Mouse (Mus musculus) limb, embryonic 13.5 days (tissue): ENCODE results near the gene Cdip1. TPM values are rescaled to one million over a fixed set of nuclear protein-coding genes. Genes with fewer than 3 reads are reported as not detected.

Source experiments
- ATAC-seq: fragments of 200-750 bp; cut with Nextera tagmentation; 2 replicates; pipeline ENCODE4 v1.8.0; 2017; ENCODE audit warnings: low read depth, moderate number of reproducible peaks, moderate TSS enrichment; ENCODE audit not compliant: low FRiP score
- H3K27ac ChIP-seq: fragments of 300-500 bp; sonication (generic); 2 replicates; pipeline ENCODE4 v1.5.1; 2015; ENCODE audit warnings: inconsistent platforms, mild to moderate bottlenecking, moderate library complexity
- H3K27me3 ChIP-seq: fragments of 300-500 bp; sonication (generic); 2 replicates; pipeline ENCODE4 v1.6.1; 2015; ENCODE audit warnings: mild to moderate bottlenecking, inconsistent platforms
- H3K36me3 ChIP-seq: fragments of 300-500 bp; sonication (generic); 2 replicates; pipeline ENCODE4 v1.6.1; 2015; ENCODE audit warnings: inconsistent platforms, mild to moderate bottlenecking, moderate library complexity
- H3K4me1 ChIP-seq: fragments of 300-500 bp; sonication (generic); 2 replicates; pipeline ENCODE4 v1.6.1; 2015; ENCODE audit warnings: inconsistent platforms
- H3K4me2 ChIP-seq: fragments of 300-500 bp; sonication (generic); replicated peaks from 2 replicates; pipeline ENCODE4 v1.6.1; 2015; ENCODE audit warnings: inconsistent platforms, mild to moderate bottlenecking, moderate library complexity
- H3K4me3 ChIP-seq: fragments of 300-500 bp; sonication (generic); 2 replicates; pipeline ENCODE4 v1.5.1; 2015; ENCODE audit warnings: moderate library complexity, mild to moderate bottlenecking, inconsistent platforms
- H3K9ac ChIP-seq: fragments of 300-500 bp; sonication (generic); 2 replicates; pipeline ENCODE4 v1.6.1; 2015; ENCODE audit warnings: mild to moderate bottlenecking, inconsistent platforms
- H3K9me3 ChIP-seq: fragments of 300-500 bp; sonication (generic); 2 replicates; pipeline ENCODE4 v1.6.1; 2016; ENCODE audit warnings: inconsistent platforms
- WGBS: fragments of 180-500 bp; shearing (Covaris S2); methylation state at CpG from one replicate; pipeline ENCODE4 v1.1.7; 2015; 5-methylcytosine and 5-hydroxymethylcytosine counted together
- polyA plus RNA-seq: library from polyadenylated mRNA; unstranded; fragments of >200 nt; fragmentation: Nextera tagmentation; extraction: Ambion mirVana; gene quantifications from 2 replicates; pipeline ENCODE4 v1.2.1, GENCODE M21; 2015

Gene Cdip1
- polyA plus RNA-seq, 1 experiment from 2014 or later, result 102 TPM

GRCm38 (mm10) chr16:4726528-4727128 lies 63.5 kb downstream of the Cdip1 start:
- Histone ChIP-seq H3K27me3 (no peaks in the 10 kb centered on the region), H3K27ac (peak overlapping the region; percentile 83), H3K4me1 (peaks cover 22% of the 10 kb centered on the region), H3K9ac (peak overlapping the region; percentile 92), H3K36me3 (no peaks in the 10 kb centered on the region), H3K4me2 (peak overlapping the region; percentile 88), H3K9me3 (no peaks in the 10 kb centered on the region), H3K4me3 (peak overlapping the region; percentile 85)
- ATAC-seq, result peak; percentile 60; the same call in 1 of the 2 replicates
- under 1% methylated on average over 39 of the region's 40 CpGs for WGBS

DNA sequence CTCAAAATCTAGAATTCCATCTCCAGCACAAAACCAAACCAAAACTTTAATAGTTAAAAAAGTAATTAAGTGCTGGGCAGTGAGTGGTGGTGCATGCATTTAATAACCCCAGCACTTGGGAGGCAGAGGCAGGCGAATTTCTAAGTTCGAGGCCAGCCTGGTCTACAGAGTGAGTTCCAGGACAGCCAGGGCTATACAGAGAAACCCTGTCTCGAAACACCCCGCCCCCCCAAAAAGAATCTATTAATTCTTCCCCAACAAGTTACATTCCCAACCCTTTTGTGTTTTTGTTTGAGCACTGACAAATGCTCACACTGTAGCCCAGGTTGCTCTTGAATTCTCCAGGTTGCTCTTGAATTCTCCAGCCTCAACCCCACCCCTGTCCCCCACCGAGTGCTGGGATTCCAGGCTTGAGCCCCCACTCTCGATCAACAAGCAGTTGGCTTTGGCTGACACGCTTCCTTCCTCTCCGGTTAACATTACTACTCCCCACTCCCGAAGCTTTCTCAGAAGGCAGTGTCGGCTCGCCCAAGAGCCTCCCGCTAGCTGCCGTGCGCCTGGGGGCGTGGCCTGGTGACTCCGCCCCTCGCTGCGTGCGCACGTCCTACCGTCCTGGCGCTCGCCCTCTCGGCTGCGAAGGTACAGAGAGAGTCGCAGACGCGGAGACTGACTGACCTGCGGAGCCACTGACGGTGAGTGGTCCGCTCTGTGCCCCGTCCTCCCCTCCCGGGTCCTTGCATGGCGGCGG lies 64.1 kb downstream of the Cdip1 start, which contains the start of gene Hmox2:
Gene Hmox2 (plus strand): TSS at position 582 of the 748 bp plus-strand sequence.
- Histone ChIP-seq H3K9ac (peak within 1 kb of the TSS; percentile 92), H3K4me2 (peak within 1 kb of the TSS; percentile 88), H3K4me3 (peak within 1 kb of the TSS; percentile 85), H3K27me3 (no peaks in the 10 kb centered on the region), H3K9me3 (no peaks in the 10 kb centered on the region), H3K36me3 (no peaks in the 10 kb centered on the region), H3K4me1 (peaks cover 22% of the 10 kb centered on the region), H3K27ac (peak within 1 kb of the TSS; percentile 83)
- 5% methylated on average over 34 of the region's 35 CpGs for WGBS
- ATAC-seq, result peak; percentile 95

DNA sequence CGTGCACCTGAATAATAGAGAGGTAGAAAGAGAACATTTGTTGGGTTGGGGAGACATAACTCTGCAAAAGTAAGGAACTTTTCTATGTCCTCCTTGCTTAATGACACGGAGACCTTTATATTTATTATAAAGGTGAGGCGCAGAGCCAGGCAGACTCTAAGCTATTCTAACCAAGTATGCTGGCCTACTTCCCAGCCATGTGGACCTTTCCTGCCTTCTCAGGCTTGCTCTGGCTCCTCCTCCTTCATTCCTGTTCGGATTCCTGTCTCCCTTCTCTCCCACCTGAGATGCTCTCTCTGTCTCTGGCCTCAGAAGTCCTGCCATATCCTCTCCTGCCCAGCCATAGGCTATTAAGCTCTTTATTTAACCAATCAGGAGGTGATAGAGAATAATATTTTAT lies 64.8 kb downstream of the Cdip1 start:
- no peak for ATAC-seq
- Histone ChIP-seq H3K36me3 (no peaks in the 10 kb centered on the region), H3K4me1 (peaks cover 22% of the 10 kb centered on the region), H3K27me3 (no peaks in the 10 kb centered on the region), H3K4me3 (no peak overlapping the region), H3K9ac (no peak overlapping the region), H3K4me2 (peak overlapping the region; percentile 88; the same call in 1 of the 2 replicates), H3K9me3 (no peaks in the 10 kb centered on the region), H3K27ac (no peak overlapping the region)
- 77% methylated on average over 4 of the region's 4 CpGs for WGBS

DNA sequence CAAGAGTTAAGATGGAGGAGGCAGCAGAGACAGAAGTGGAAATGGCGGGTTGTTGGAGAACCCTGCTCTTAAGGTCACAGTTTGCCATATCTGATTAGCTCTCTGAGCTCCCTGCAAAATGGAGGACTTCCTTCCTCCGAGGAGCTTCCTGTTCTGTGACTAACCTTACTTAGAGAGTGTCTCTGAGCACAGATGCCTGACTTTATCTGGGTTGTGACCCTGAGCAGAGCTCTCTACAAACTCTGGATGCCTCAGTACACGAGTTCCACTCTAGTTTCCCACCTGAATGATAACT lies 67.2 kb downstream of the Cdip1 start:
- H3K36me3 ChIP-seq, result no peaks in the 10 kb centered on the region
- H3K4me2 ChIP-seq, result no peak overlapping the region
- no peaks in the 10 kb centered on the region for H3K9me3 ChIP-seq
- ATAC-seq, result no peak
- WGBS, result 74% methylated on average over 3 of the region's 3 CpGs
- H3K27ac ChIP-seq, result no peak overlapping the region
- H3K9ac ChIP-seq, result no peak overlapping the region
- no peaks in the 10 kb centered on the region for H3K27me3 ChIP-seq
- H3K4me1 ChIP-seq, result peaks cover 24% of the 10 kb centered on the region
- H3K4me3 ChIP-seq, result no peak overlapping the region

DNA sequence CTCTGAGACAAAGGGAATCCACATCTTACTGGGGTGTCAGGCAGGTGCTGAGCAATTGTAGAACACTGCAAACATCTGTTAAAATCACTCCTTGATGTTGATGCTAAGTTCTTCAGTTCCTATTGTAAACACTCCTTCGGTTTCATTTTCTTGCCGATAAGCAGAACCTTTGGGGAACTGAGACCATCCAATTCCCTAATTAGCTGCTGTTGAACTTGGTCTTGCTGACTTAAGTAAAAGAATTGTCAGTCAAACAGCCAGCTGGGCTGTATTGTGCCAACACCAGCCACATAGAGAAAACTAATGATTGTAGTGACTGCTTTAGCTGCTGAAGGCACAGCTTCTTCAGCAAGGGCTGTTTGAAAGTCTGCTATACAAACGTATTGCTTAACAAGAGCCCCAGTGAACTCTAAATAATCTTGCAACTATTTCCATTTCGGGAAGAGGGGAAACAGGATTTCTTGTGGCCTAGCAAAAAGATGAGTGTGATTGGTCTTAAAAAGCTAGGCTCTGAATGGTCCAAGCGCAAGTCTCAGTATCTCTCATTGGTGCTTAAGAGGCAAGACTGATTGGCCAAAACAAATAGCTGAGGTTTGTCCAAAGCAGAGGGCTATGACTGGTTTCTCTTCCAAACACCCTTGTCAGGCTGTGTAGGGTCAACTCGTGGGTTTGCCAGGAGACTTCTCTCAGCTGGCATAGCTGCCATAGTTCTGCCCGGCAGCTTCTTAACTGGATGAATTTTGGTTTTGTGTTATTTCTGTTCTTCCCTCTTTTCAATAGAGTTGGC lies 67.8 kb downstream of the Cdip1 start:
- ATAC-seq, result no peak
- Histone ChIP-seq H3K36me3 (no peaks in the 10 kb centered on the region), H3K9ac (no peak overlapping the region), H3K9me3 (no peaks in the 10 kb centered on the region), H3K4me2 (no peak overlapping the region), H3K27ac (no peak overlapping the region), H3K4me1 (peaks cover 23% of the 10 kb centered on the region), H3K4me3 (no peak overlapping the region), H3K27me3 (no peaks in the 10 kb centered on the region)
- WGBS, result 80% methylated on average over 7 of the region's 7 CpGs

DNA sequence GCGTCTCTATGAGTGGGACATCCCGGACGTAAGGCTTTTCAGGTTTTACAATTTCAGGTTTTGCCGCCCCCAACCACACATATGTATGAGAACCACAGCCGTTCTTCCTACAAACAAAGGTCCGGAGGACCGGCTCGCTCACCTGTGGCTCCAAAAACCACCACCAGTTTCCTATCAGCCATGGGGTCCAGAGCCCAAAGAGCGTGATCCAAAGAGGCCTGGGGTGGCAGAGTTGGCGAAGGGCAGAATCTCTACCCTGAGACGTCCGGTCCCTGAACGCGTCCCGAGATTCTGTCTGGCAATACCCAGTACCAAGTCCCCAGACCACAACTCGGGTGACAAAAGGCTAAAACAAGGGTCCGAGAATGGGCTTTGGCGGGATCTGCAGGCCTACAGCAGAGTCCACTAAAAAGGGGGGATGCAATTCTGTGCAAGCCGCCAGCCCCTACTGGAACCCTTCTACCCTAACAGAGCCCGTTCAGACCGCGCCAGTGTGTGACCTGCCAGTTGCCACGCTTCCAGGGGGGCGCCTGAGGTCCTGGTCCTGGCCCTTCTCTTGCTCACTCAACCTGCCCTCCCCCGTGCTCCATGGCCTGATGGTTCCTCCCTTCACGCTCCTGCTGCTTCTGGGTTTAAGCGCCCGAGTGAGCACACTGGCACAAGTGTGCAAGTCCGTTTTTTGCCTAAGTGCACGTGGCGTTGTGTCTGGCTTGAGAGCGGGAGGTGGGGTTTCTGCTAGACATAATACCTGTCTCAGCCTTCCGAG lies 71.2 kb downstream of the Cdip1 start, which contains the start of gene Nmral1:
Gene Nmral1 (minus strand): TSS at position 604 of the 766 bp plus-strand sequence.
- Histone ChIP-seq H3K4me2 (peak within 1 kb of the TSS; percentile 66), H3K4me3 (peak within 1 kb of the TSS; percentile 69), H3K9me3 (no peaks in the 10 kb centered on the region), H3K27ac (peak within 1 kb of the TSS; percentile 92), H3K4me1 (peaks cover 12% of the 10 kb centered on the region), H3K9ac (peak within 1 kb of the TSS; percentile 79), H3K36me3 (peaks cover 27% of the 10 kb centered on the region), H3K27me3 (no peaks in the 10 kb centered on the region)
- ATAC-seq, result peak; percentile 89
- WGBS, result 6% methylated on average over 33 of the region's 33 CpGs

GRCm38 (mm10) chr16:4717866-4718265 lies 72.2 kb downstream of the Cdip1 start:
- H3K4me2 ChIP-seq, result peak overlapping the region; percentile 66
- peak overlapping the region; percentile 69 for H3K4me3 ChIP-seq
- H3K36me3 ChIP-seq, result peaks cover 37% of the 10 kb centered on the region
- ATAC-seq, result no peak
- peak overlapping the region; percentile 79 for H3K9ac ChIP-seq
- no peaks in the 10 kb centered on the region for H3K9me3 ChIP-seq
- peaks cover 12% of the 10 kb centered on the region for H3K4me1 ChIP-seq
- H3K27me3 ChIP-seq, result no peaks in the 10 kb centered on the region
- 51% methylated on average over 3 of the region's 3 CpGs for WGBS
- H3K27ac ChIP-seq, result no peak overlapping the region

GRCm38 (mm10) chr16:4713861-4714710 lies 76.0 kb downstream of the Cdip1 start:
- Histone ChIP-seq H3K9ac (no peak overlapping the region), H3K9me3 (no peaks in the 10 kb centered on the region), H3K27me3 (no peaks in the 10 kb centered on the region), H3K4me3 (no peak overlapping the region), H3K27ac (no peak overlapping the region), H3K4me2 (no peak overlapping the region), H3K4me1 (peaks cover 8% of the 10 kb centered on the region), H3K36me3 (peaks cover 72% of the 10 kb centered on the region)
- no peak for ATAC-seq
- 88% methylated on average over 17 of the region's 17 CpGs for WGBS

- Histone ChIP-seq H3K27ac (no peak overlapping the region), H3K4me1 (no peaks in the 10 kb centered on the region), H3K9ac (no peak overlapping the region), H3K36me3 (peaks cover 94% of the 10 kb centered on the region), H3K4me2 (no peak overlapping the region), H3K4me3 (no peak overlapping the region), H3K27me3 (no peaks in the 10 kb centered on the region), H3K9me3 (no peaks in the 10 kb centered on the region)
- 94% methylated on average over 4 of the region's 4 CpGs for WGBS
- no peak for ATAC-seq
Observed at GRCm38 (mm10) chr16:4711173-4711572, 78.9 kb downstream of the Cdip1 start.

GRCm38 (mm10) chr16:4705541-4705940 lies 84.6 kb downstream of the Cdip1 start:
- Histone ChIP-seq H3K4me1 (no peaks in the 10 kb centered on the region), H3K4me2 (no peak overlapping the region), H3K9me3 (no peaks in the 10 kb centered on the region), H3K4me3 (no peak overlapping the region), H3K27me3 (no peaks in the 10 kb centered on the region), H3K27ac (no peak overlapping the region), H3K36me3 (peaks cover 94% of the 10 kb centered on the region), H3K9ac (no peak overlapping the region)
- ATAC-seq, result no peak
- 75% methylated on average over 4 of the region's 4 CpGs for WGBS

GRCm38 (mm10) chr16:4702646-4703045 lies 87.4 kb downstream of the Cdip1 start:
- no peak overlapping the region for H3K4me2 ChIP-seq
- H3K4me1 ChIP-seq, result no peaks in the 10 kb centered on the region
- no peak for ATAC-seq
- H3K27me3 ChIP-seq, result no peaks in the 10 kb centered on the region
- no peak overlapping the region for H3K9ac ChIP-seq
- no peak overlapping the region for H3K27ac ChIP-seq
- no peaks in the 10 kb centered on the region for H3K9me3 ChIP-seq
- peaks cover 96% of the 10 kb centered on the region for H3K36me3 ChIP-seq
- WGBS, result 53% methylated on average over 1 of the region's 1 CpGs
- H3K4me3 ChIP-seq, result no peak overlapping the region
